Mouse (Mus musculus) T-cell, adult 66 days (primary cell): ENCODE measurements around the gene Tex19.2. TPM values are rescaled to one million over a fixed set of nuclear protein-coding genes. Genes with fewer than 3 reads are reported as not detected.

Experiments used
- total RNA-seq, 2 experiments: library from RNA; stranded (reverse); gene quantifications; 3 replicates in 1 of 2; 4 replicates in 1 of 2; pipeline ENCODE4 v1.2.4; 2023

The Tex19.2 gene
- not detected for total RNA-seq

DNA sequence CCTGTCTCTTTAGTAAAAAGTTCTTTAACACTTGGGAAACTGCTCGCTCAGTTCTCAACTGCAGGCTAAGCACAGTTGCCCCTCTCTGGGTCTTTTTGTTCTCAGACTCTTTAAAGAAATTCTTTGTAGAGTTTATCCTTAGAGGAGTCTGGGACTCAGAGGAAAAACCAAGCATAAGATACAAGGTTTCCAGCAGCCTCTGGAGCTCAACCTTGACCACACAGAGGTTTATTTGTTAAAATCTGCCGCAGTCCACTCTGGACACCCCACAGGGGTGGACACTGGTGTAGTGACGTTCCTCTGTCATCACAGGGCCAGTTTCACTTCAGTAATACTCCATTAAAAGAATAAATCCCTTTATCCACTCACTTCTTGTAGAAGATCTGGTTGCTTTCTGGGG lies at the start of gene Tex19.2:
TSS of gene Tex19.2 (minus strand) at position 101 of the 400 bp plus-strand sequence.

DNA sequence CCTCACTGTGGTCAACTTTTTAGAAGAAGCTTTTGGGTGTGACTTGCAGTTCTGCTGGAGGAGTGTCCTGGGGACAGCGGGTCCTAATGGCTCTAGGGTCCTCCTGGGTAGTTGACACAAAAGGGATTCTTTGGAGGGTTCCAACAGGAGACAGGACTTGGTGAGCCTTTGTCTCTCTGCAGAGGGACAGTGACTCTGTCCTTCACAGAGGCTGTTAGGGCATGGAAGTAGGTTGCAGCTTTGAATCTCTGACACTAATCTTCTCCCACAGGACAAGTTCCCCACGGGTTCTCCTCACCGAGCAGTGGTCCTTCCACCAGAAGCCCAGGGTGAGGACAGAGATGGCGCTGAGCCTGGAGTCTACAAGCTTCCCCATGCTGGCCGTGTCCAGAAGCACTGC lies 41.5 kb upstream of the Tex19.2 start, which contains the start of gene Uts2r:
TSS of gene Uts2r (plus strand) at position 301 of the 400 bp plus-strand sequence.

DNA sequence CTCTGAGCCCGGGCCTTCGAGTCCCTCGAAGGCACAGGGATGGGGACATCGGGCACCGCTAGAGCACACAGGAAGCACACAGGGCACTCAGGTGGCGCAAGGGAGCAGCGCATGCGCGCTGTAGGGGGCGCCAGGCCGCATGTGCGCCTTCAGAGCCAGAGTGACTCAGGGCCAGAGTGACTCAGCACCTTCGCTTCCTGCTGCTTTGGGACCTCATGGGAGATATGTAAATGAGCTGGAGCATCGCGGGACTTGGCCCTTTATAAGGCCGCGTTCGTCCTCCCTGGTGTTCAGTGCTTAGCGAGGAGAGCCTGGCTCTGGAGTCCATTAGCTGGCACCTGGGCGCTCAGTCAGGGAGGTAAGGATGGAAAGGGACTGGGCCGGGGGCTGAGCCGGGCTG lies 27.4 kb upstream of the Tex19.2 start, which contains the start of gene Tex19.1:
TSS of gene Tex19.1 (plus strand) at position 279 of the 400 bp plus-strand sequence.

DNA sequence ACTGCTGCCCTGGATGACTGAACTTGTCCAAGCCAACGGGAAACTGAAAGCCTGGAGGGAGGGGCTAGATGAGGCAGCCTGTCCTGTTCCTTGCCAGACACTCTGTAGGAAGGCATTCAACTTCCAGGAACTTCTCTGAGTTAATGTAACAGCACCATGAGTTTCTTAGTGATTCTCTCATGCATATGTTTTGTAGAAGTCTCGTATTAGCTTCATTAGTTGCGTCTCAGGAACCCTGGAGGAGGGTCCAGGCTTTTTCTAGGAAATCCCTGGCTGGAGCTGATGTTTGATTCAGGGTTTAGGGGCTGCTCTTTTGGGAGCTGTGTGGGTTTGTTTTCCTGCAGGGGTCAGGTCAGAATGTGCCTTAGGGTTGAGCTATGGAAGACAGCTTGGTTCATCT lies 37.4 kb downstream of the Tex19.2 start, which contains the start of gene Sectm1a:
TSS of gene Sectm1a (minus strand) at position 101 of the 400 bp plus-strand sequence.

Other genes starting within 250 kb of the Tex19.2 start
- gene Ccdc57, start 185.8 kb downstream of the Tex19.2 start, total RNA-seq = under 1 TPM; 0.39 to 0.84 TPM
- 1 to 10 TPM; 1.9 to 7.6 TPM for gene Slc16a3, start 170.2 kb downstream of the Tex19.2 start, total RNA-seq
- gene Csnk1d, start 127.3 kb downstream of the Tex19.2 start, total RNA-seq = 100 to 1,000 TPM; 162 to 175 TPM
- gene Cd7, start 79.3 kb downstream of the Tex19.2 start, total RNA-seq = 100 to 1,000 TPM; 175 to 207 TPM
- not detected for gene Sectm1b, start 55.1 kb downstream of the Tex19.2 start, total RNA-seq
- gene Sectm1a, start 37.5 kb downstream of the Tex19.2 start, total RNA-seq = not detected
- gene Tex19.1, start 27.5 kb upstream of the Tex19.2 start, total RNA-seq = not detected
- not detected for gene Uts2r, start 41.6 kb upstream of the Tex19.2 start, total RNA-seq
- gene Hexdc, start 85.8 kb upstream of the Tex19.2 start, total RNA-seq = 1 to 10 TPM; 7.4 to 8.7 TPM
- 1 to 10 TPM; 3.6 to 4.4 TPM for gene Ogfod3, start 86.0 kb upstream of the Tex19.2 start, total RNA-seq
- 10 to 100 TPM; 43.4 to 58.8 TPM for gene Cybc1, start 110.6 kb upstream of the Tex19.2 start, total RNA-seq
- gene Narf, start 118.6 kb upstream of the Tex19.2 start, total RNA-seq = 10 to 100 TPM; 28.8 to 29.9 TPM
- 10 to 100 TPM; 43.3 to 48.7 TPM for gene Foxk2, start 141.3 kb upstream of the Tex19.2 start, total RNA-seq
- gene Wdr45b, start 235.8 kb upstream of the Tex19.2 start, total RNA-seq = 10 to 100 TPM; 61.2 to 70.1 TPM